Mouse (Mus musculus) midbrain, embryonic 14.5 days (tissue): ENCODE measurements at regions not wholly inside any gene's neighbourhood (a gene's known extent, or its start where the extent isn't known, plus 50 kb on each side); places are given as distances from the start of the nearest gene placed in this dataset.

ENCODE experiments used
- ATAC-seq: fragments of 200-750 bp; cut with Nextera tagmentation; 2 replicates; pipeline ENCODE4 v1.8.0; 2017; ENCODE audit warnings: moderate number of reproducible peaks, moderate library complexity; ENCODE audit not compliant: low FRiP score, low TSS enrichment
- DNase-seq: peaks from one replicate; pipeline ENCODE4 v3.0.0-alpha.2; 2015
- H3K27ac ChIP-seq: fragments of 300-500 bp; sonication (generic); replicated peaks from 2 replicates; pipeline ENCODE4 v1.5.1; 2014; ENCODE audit warnings: mild to moderate bottlenecking, low read depth, low read length, moderate library complexity
- H3K27me3 ChIP-seq: fragments of 300-500 bp; sonication (generic); 2 replicates; pipeline ENCODE4 v1.6.1; 2014; ENCODE audit warnings: low read length, control low read depth, mixed read lengths; ENCODE audit not compliant: control insufficient read depth, insufficient read depth
- H3K36me3 ChIP-seq: fragments of 300-500 bp; sonication (generic); 2 replicates; pipeline ENCODE4 v1.6.1; 2014; ENCODE audit warnings: low read length, control low read depth; ENCODE audit not compliant: control insufficient read depth, insufficient read depth
- H3K4me1 ChIP-seq: fragments of 300-500 bp; sonication (generic); 2 replicates; pipeline ENCODE4 v1.6.1; 2014; ENCODE audit warnings: mild to moderate bottlenecking, antibody characterized with exemption, low read length, control low read depth; ENCODE audit not compliant: control insufficient read depth, insufficient read depth
- H3K4me2 ChIP-seq: fragments of 300-500 bp; sonication (generic); 2 replicates; pipeline ENCODE4 v1.6.1; 2014; ENCODE audit warnings: mild to moderate bottlenecking, low read length, moderate library complexity
- H3K4me3 ChIP-seq: fragments of 300-500 bp; sonication (generic); replicated peaks from 2 replicates; pipeline ENCODE4 v1.5.1; 2014; ENCODE audit warnings: low read depth, low read length
- H3K9ac ChIP-seq: fragments of 300-500 bp; sonication (generic); replicated peaks from 2 replicates; pipeline ENCODE4 v1.6.1; 2014; ENCODE audit warnings: mild to moderate bottlenecking, low read length, moderate library complexity
- H3K9me3 ChIP-seq: fragments of 300-500 bp; sonication (generic); 2 replicates; pipeline ENCODE4 v1.6.1; 2016; ENCODE audit warnings: low read length, control low read depth, mixed read lengths; ENCODE audit not compliant: control insufficient read depth
- WGBS: fragments of 180-500 bp; shearing (Covaris S2); extraction: QIAGEN DNeasy Blood & Tissue Kit; methylation state at CpG from one replicate; pipeline ENCODE4 v1.1.7; 2014; 5-methylcytosine and 5-hydroxymethylcytosine counted together

DNA sequence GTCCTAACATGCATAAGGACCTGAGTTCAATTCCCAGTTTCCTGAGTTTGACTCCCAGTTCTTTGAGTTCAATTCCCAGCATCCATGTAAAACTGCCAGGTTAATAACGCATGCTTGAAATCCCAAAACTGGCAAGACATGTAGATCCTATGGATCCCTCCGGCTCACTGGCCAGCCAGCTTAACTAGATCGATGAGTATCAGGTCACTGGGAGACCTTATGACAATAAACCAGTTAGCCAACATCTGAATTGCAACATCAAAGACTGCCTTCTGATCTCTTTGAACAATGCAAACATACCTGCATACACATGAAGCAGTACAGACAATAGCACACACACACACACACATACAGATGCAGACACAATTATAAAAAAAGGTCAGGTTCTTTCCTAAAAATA, 762.0 kb upstream of the Cited2 start:
- H3K4me1 ChIP-seq = no peaks in the 10 kb centered on the region
- WGBS = 91% methylated on average over 3 of the region's 3 CpGs
- H3K36me3 ChIP-seq = no peaks in the 10 kb centered on the region
- H3K4me3 ChIP-seq = no peak overlapping the region
- ATAC-seq (no peak), DNase-seq (no peak)
- no peak overlapping the region for H3K9ac ChIP-seq
- H3K9me3 ChIP-seq = no peaks in the 10 kb centered on the region
- no peaks in the 10 kb centered on the region for H3K27me3 ChIP-seq
- no peak overlapping the region for H3K27ac ChIP-seq
- H3K4me2 ChIP-seq = no peak overlapping the region

DNA sequence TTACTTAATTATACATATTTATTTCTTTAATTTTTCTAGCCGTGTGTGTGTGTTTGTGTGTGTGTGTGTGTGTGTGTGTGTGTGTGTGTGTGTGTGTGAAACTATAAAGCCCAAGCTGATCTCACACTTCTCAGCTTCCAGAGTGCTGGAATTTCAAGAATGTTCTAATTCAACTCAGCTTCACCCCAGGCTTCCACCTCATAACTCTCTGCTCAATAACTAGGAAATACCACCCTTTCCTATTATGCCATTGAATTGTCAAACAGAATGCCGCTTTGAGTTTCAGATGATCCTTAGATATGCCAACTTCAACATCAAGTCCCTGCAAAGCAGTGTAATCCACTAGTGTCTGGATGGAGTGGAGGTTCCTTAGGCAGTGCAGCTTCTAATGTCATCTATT, 760.6 kb upstream of the Cited2 start:
- Histone ChIP-seq H3K9ac (no peak overlapping the region), H3K9me3 (no peaks in the 10 kb centered on the region), H3K4me2 (no peak overlapping the region), H3K27me3 (no peaks in the 10 kb centered on the region), H3K4me3 (no peak overlapping the region), H3K36me3 (no peaks in the 10 kb centered on the region), H3K27ac (no peak overlapping the region), H3K4me1 (no peaks in the 10 kb centered on the region)
- DNase-seq (no peak), ATAC-seq (no peak)
- WGBS = 80% methylated on average over 2 of the region's 2 CpGs

DNA sequence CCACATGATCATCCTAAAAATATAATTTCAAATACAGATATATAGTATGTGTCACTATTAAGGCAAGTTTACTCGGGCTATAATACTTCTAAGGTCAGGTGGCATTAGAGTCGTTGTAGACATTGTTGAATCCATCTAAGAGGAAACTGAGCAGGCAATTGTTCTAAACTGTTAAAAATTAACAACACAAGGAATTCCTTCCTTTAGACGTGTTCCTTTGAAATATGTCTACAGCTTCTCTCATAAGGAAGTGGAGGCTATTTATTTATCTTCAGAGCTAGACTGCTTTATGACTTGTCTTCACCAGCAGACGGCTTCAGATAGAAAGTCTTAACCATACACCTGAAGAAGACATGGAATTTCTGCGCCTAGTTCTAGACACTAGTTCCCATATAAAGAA, 744.2 kb upstream of the Cited2 start:
- no peak overlapping the region for H3K9ac ChIP-seq
- H3K4me1 ChIP-seq = no peaks in the 10 kb centered on the region
- H3K36me3 ChIP-seq = no peaks in the 10 kb centered on the region
- DNase-seq = no peak
- no peak overlapping the region for H3K4me3 ChIP-seq
- H3K9me3 ChIP-seq = no peaks in the 10 kb centered on the region
- no peak overlapping the region for H3K4me2 ChIP-seq
- no peaks in the 10 kb centered on the region for H3K27me3 ChIP-seq
- H3K27ac ChIP-seq = no peak overlapping the region
- ATAC-seq = no peak
- 93% methylated on average over 5 of the region's 5 CpGs for WGBS

DNA sequence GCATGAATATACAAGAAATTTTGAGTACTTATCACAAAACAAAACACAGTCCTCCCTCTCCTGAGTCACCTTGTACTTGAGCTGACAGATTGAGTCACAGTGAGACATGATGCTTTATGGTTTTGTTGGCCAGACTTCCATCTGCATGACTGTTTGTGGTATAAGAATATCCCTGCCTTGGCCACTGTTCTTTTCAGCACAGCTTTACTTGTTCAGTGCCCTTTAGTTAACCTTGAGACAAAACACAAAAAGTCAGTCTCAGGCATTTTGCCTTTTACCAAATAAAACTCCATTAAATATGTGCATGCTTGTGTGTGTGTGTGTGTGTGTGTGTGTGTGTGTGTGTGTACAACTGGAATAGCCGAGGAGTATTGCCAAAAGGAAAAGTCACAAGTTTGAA, 732.8 kb upstream of the Cited2 start:
- Histone ChIP-seq H3K27ac (no peak overlapping the region), H3K4me3 (no peak overlapping the region), H3K9me3 (no peaks in the 10 kb centered on the region), H3K36me3 (no peaks in the 10 kb centered on the region), H3K27me3 (no peaks in the 10 kb centered on the region), H3K4me1 (no peaks in the 10 kb centered on the region), H3K9ac (no peak overlapping the region), H3K4me2 (no peak overlapping the region)
- no peak for ATAC-seq
- no peak for DNase-seq
- WGBS = 77% methylated on average over 1 of the region's 1 CpGs

DNA sequence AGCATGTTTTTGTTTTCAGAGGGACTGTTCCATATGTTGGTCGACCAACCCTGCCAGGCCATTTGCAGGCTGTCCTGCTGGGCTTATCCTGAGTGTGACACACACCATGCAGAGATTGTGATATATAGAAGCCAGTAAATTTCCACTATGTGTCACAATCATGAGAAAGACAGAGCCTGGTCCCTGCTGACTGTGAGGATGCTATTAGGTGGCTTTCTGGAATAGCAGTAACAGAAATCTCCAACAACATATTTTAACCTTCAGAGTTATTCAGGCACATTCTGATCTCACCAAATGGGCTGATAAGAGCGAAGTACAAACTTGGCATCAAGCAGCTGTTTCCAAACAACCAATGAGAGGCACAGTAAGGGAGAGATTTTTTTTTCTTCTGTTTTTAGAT, 729.2 kb upstream of the Cited2 start:
- no peak overlapping the region for H3K27ac ChIP-seq
- DNase-seq = no peak
- ATAC-seq = no peak
- 79% methylated on average over 2 of the region's 2 CpGs for WGBS
- H3K4me2 ChIP-seq = no peak overlapping the region
- H3K36me3 ChIP-seq = no peaks in the 10 kb centered on the region
- H3K4me3 ChIP-seq = no peak overlapping the region
- H3K9me3 ChIP-seq = no peaks in the 10 kb centered on the region
- no peaks in the 10 kb centered on the region for H3K4me1 ChIP-seq
- no peak overlapping the region for H3K9ac ChIP-seq
- no peaks in the 10 kb centered on the region for H3K27me3 ChIP-seq

DNA sequence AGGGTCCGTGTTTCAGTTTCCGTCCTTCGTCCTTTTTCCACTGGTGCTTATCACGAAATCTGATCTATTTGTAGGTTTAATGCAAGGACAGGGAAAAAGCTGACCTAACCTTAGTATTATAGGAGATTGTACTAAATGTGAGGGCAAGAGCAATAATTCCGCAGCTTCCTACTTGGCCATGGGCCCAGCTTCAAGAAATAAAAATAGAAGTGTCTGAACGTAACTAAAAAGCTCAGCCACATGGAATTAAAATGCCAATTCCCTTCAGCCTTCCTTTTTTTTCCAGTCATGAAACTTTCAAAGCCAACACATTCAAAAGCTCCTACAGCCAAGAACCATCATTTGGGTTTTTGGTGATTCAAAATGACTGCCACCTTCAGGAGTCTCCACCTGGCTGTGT, 728.5 kb upstream of the Cited2 start:
- 84% methylated on average over 6 of the region's 6 CpGs for WGBS
- no peaks in the 10 kb centered on the region for H3K4me1 ChIP-seq
- no peaks in the 10 kb centered on the region for H3K27me3 ChIP-seq
- DNase-seq (no peak), ATAC-seq (no peak)
- no peak overlapping the region for H3K27ac ChIP-seq
- H3K4me2 ChIP-seq = no peak overlapping the region
- no peaks in the 10 kb centered on the region for H3K9me3 ChIP-seq
- H3K9ac ChIP-seq = no peak overlapping the region
- no peak overlapping the region for H3K4me3 ChIP-seq
- no peaks in the 10 kb centered on the region for H3K36me3 ChIP-seq

DNA sequence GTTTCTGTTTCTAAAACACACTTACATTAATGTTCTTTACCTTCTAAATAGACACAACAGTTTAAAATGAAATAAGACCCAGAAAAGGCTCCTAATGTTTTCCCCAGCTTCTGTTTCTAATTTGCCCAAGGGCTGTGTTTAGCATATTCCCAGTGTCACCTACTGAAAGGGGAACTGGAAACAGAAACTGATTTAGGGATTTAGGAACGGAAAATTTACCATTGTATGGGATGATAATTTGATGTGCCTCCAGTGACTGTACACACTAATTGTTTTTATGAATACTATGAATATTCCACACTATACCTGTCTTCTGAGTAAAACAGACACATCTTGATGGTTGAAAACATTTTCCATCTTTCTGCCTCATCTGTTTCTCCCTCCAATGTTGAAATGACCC, 728.0 kb upstream of the Cited2 start:
- no peak overlapping the region for H3K9ac ChIP-seq
- H3K4me3 ChIP-seq = no peak overlapping the region
- no peak overlapping the region for H3K4me2 ChIP-seq
- H3K36me3 ChIP-seq = no peaks in the 10 kb centered on the region
- DNase-seq = no peak
- no peak overlapping the region for H3K27ac ChIP-seq
- no peaks in the 10 kb centered on the region for H3K9me3 ChIP-seq
- H3K4me1 ChIP-seq = no peaks in the 10 kb centered on the region
- whole genome bisulfite sequencing = 59% methylated on average over 1 of the region's 1 CpGs
- no peak for ATAC-seq
- H3K27me3 ChIP-seq = no peaks in the 10 kb centered on the region

DNA sequence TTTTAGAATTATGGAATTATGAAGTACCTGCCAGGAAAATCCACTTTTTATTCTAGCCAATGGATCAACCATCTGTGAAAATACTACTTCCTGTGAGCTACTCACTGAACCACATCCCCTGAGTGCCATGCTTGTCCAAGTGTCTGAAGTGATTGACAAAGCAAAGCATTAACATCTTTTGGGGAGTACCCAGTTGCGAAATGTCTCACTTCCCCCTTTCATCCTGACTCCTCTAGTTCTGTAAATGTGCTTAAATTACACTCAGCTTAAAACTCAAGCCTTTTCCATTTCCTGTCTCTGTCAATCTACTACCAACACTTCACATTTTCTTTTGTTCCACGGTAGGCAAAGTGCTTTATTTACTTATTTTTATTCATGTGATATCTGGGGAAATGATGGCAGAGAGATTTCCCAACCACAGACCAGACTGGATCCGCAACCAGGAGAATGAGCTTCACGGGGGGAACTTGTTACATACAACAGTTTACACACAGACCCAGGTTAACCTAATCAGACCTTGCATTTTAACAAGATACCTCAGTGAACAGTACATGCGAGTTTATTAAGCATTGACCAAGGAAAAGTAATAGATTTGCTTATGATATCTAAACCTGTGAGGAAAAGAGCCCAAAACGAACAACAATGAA, 726.1 kb upstream of the Cited2 start:
- Histone ChIP-seq H3K9me3 (no peaks in the 10 kb centered on the region), H3K4me1 (no peaks in the 10 kb centered on the region), H3K4me3 (no peak overlapping the region), H3K9ac (no peak overlapping the region), H3K27me3 (no peaks in the 10 kb centered on the region), H3K4me2 (no peak overlapping the region), H3K36me3 (no peaks in the 10 kb centered on the region), H3K27ac (no peak overlapping the region)
- DNase-seq (no peak), ATAC-seq (no peak)
- WGBS = 84% methylated on average over 6 of the region's 6 CpGs

DNA sequence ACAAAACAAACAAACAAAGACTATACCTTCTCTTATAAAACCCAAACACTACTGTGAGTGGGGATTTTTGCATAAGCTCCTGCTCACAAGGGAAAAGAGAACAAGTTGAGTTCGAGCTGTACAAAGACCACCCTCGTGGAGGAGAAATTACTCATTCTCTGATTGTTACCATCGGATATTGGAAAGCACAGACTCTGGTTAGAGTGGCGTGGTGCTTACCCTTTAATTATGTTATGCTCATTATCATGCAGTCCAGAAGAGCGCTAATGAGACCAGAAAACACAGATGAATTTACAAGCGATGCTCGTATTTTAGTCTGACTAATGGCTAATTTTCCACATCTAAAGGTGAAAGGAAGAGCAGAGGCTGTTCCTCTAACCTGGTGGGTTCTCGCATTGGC, 721.7 kb upstream of the Cited2 start:
- no peaks in the 10 kb centered on the region for H3K27me3 ChIP-seq
- DNase-seq (no peak), ATAC-seq (no peak)
- H3K4me1 ChIP-seq = no peaks in the 10 kb centered on the region
- no peaks in the 10 kb centered on the region for H3K9me3 ChIP-seq
- no peak overlapping the region for H3K4me3 ChIP-seq
- WGBS = 72% methylated on average over 8 of the region's 8 CpGs
- H3K36me3 ChIP-seq = no peaks in the 10 kb centered on the region
- H3K9ac ChIP-seq = no peak overlapping the region
- H3K4me2 ChIP-seq = no peak overlapping the region
- no peak overlapping the region for H3K27ac ChIP-seq
